Mouse (Mus musculus) retina, embryonic 14.5 days (tissue): Measurements from ENCODE around the gene Prpf18.
"Not testable (repeated sequence)": the region's sequence is repeated elsewhere in the genome, so short reads cannot be mapped to it uniquely, and the experiment has no call there.

Experiments used
- DNase-seq: peaks from one replicate; pipeline ENCODE4 v3.0.0-alpha.2; 2015; ENCODE audit warnings: low spot score

Prpf18 gene

GRCm38 (mm10) chr2:4651500-4652285 lies at the start of gene Prpf18:
Gene Prpf18, minus strand, starts transcription at chr2:4652113.
- peak; percentile 96 for DNase-seq

DNA sequence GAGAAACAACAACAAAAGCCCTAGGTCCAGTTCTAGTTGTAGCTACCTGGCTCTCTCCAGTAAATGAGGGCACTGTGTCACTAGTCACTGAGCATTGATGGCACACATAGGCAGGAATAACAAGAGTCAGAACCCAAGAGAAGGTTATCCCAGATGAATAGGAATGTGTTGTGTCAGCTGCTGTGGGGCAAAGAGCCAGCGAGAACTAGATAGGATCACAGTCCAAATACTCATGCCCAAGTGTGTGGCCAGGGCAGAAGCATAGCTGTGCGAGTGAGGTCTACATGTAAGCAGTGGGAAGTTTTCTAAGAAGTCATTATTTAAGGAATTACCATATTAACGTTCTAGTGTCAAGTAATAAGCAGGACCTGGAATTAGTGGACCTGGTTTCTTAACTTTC lies 28.0 kb upstream of the Prpf18 start:
- no peak for DNase-seq

DNA sequence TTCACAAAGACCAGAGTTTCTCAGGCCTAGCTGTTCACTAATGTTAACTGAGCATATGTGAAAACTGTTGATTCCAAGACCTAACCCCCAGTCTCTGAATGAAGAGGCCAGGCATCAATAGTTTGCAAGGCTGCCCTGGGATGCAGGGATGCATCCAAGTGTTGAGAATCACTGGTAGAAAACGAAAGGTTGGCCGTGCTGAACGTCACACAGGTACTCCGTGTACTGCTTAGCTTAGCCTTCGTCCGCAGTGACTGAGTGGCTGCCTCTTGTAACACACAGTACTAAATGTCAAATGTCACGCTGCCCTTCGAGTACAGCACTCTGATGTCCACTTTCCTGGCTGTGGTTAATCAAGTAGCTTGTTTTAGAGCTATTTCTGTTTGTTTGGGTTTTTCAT lies 19.7 kb upstream of the Prpf18 start:
- DNase-seq: no peak

DNA sequence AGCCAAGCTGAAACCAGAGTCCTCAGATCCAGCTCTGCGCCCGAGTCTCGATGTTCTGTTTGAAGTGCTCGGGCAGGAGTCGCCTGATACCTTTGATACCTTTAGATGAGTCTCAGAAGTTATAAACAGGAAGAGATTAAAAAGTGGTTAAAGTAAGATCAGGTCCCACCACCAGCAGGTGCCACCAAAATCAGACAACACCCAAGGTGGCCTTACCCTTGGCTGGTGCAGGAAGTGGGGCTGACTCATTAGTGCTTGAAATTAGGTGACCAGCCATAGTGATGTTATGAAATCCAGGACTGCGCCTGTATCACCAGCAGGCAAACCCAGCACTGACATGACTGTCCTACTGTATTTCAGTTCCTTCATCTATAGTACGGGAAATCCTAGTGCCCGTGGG lies 17.8 kb upstream of the Prpf18 start:
- DNase-seq: no peak

DNA sequence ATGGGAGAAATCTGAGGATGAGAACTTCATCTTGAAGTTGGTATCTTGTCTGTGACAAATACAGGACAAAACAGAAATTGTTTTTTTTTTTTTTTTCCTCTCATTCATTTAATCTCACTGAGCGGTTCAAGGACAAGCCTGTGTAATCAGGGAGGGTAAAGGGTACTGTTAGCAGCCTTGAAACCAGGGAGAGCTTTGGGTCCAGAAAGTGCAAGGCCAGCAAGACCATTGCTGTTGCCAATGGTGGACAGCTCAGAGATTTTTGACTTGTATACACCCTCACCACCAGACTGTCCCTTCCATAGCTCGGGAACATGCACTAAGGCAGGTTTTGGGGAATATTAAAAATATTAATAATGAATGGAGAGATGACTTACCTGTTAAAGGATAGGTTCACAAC lies 16.7 kb upstream of the Prpf18 start:
- no peak for DNase-seq

DNA sequence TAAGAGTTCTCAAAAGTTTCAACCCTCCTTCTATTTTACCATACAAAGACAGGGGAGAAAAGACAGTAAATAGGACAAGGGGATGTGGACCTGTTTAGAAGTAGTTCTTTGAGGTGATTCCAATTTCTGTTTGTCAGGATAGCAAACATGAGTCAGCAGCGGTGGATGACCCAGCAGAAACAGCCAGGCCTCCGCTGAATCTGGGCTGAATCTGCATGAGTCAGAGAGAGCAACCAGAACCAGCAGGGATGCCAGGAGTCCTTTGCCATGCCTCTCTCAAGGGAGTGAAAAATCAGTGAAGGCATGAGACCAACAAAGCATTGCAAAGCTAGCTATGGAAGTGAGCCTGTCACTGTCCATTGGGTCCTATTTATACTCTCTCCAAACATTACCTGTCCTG lies 8.8 kb upstream of the Prpf18 start:
- DNase-seq: no peak

- no peak for DNase-seq
Measured at GRCm38 (mm10) chr2:4649646-4650045, 2.3 kb downstream of the Prpf18 start.

DNA sequence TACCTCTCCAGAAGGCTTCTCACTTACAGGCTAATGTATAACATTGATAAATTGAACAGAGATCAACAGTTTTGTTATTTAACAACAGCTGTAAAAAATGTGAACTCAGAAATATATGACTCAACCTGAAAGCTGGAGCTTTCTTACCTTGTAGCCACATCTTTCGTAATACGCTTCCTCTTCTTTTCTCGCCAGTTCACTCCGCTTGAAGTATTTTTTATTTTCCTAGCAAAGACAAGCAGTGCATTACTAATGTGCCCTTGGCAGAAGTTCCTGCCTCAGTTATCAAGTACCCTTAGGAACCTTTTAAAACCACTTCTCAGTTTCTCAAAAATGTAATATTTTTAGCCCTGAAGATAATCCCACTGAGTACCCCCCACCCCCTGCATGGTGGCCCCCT lies 3.8 kb downstream of the Prpf18 start:
- DNase-seq: no peak

GRCm38 (mm10) chr2:4645066-4645465 lies 6.8 kb downstream of the Prpf18 start:
- DNase-seq: no peak

GRCm38 (mm10) chr2:4638189-4638588 lies 13.7 kb downstream of the Prpf18 start:
- no peak for DNase-seq

- no peak for DNase-seq
Measured at GRCm38 (mm10) chr2:4636656-4637055, 15.3 kb downstream of the Prpf18 start.

GRCm38 (mm10) chr2:4635804-4636203 lies 16.1 kb downstream of the Prpf18 start:
- DNase-seq: peak; percentile 46

- DNase-seq: no peak
Measured at GRCm38 (mm10) chr2:4630197-4630835, 21.6 kb downstream of the Prpf18 start.

- no peak for DNase-seq
Measured at GRCm38 (mm10) chr2:4629470-4629869, 22.4 kb downstream of the Prpf18 start.

GRCm38 (mm10) chr2:4628920-4629319 lies 23.0 kb downstream of the Prpf18 start:
- no peak for DNase-seq

DNA sequence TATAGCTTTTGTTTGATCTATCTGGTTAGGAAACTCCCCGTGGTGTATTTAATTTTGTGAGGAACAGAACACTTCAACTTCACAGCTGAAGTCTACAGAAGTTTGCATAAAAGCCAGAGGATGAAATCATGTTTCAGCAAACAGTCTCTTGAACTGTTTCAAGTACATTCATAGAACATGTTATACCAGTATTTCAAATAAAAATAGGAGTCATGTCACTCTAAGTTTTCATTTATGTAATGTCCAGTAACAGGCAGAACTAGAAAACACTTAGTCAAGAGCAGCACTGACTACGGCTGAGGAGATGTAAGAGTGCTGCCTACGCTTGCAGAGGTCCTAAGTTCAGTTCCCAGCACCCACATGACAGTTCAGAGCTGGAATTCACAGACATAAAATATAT lies 25.0 kb downstream of the Prpf18 start:
- DNase-seq: no peak

- DNase-seq: no peak
Measured at GRCm38 (mm10) chr2:4621471-4621985, 30.4 kb downstream of the Prpf18 start.

DNA sequence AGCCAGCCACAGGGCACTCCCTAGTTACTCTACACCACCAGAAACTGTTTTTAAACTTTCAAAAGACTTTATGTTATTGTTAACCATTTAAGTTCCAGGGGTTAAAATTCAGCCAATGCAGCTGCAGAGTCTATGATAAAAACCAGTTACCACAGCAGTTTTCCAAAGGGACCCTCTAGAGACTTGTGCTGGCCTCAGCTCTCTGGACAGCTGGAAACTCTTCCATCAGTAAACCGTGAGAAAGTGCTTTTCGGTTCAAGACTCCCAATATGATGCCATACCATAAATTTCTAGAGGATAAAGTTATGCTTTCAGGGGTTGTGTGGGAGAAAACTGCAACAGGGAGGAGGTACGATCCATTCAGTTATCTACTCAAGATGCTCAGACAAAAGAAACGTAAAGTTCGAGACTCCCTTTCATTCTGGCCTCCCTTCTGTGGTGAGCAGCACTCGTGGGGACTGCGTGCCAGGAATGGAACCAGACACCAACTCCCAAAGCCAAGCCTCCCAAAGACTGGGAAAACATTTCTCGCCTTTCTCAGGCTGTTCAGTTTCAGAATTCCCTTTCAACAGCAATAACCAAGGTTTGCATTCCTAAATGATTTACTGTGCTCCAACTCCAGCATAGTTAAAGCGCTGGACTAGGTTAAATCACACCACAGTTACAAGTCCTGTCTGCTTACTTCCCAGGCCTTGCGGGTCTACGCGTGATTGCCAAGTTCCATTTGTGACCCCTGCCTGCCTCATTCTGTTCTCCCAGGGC lies 31.1 kb downstream of the Prpf18 start:
- no peak for DNase-seq

DNA sequence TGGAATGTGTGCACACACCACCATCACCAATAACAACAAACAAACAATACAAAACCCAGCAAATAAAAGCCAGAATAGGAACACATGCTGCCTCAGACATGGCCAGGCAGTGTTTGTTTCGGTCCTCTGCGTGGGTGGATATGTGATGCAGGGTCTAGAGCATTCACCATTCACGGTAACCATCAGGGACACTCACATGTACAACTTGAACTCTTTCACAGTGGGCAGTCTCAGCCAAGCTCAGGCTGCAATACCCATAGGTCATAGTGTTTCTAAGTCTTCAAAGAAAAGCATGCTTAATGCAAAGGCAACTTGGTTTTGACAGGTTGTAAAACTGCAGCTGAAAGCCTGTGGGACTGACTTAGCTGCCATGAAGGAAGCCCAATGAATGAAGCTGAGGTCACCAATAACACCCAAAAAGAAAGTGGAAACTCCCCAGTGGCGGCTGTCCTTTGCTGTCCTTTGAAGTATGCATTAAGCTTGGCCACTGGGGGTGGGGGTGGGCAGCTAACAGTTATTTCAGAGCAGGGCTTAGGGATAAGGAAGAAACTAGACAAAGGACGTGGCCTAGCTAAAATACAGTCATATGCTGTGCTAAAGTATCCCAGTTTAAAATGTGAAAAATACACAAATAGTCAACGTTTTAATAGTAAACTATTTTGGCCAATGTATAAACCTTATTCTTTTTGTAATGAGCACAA lies 31.9 kb downstream of the Prpf18 start:
- DNase-seq: no peak

DNA sequence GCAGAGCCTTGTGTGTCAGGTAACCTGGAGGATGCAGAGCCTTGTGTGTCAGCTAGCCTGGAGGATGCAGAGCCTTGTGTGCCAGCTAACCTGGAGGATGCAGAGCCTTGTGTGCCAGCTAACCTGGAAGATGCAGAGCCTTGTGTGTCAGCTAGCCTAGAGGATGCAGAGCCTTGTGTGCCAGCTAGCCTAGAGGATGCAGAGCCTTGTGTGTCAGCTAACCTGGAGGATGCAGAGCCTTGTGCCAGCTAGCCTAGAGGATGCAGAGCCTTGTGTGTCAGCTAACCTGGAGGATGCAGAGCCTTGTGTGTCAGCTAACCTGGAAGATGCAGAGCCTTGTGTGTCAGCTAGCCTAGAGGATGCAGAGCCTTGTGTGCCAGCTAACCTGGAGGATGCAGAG lies 32.8 kb downstream of the Prpf18 start:
- not testable (repeated sequence) for DNase-seq

DNA sequence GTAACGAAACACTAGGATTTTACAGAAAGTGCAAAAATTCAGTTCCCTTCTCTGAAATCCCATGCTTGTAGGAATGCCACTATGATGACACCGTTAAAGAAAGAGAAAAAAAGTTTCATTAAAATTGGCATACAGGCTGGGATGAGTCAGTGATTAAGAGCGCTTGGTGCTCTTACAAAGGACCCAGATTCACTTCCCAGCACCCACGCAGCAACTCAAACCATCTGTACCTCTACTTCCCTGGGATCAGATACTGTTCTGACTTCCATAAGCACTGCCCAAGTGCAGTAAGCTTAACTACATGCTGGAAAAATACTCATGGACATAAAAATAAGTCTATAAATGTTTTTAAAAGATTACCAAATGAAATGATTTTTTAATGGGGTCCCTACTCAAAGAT lies 34.9 kb downstream of the Prpf18 start:
- DNase-seq: no peak

- DNase-seq: no peak
Measured at GRCm38 (mm10) chr2:4615014-4615546, 36.8 kb downstream of the Prpf18 start.
